Mouse (Mus musculus): ENCODE measurements at regions not wholly inside any gene's neighbourhood (a gene's known extent, or its start where the extent isn't known, plus 50 kb on each side); places are given as distances from the start of the nearest gene placed in this dataset.
A peak's percentile ranks its signal among the peaks of the same experiment; 100 is the strongest.

GRCm38 (mm10) chrX:158920217-158920616 is 289.9 kb upstream of the Rps6ka3 start:
- no peak for DNase-seq

GRCm38 (mm10) chrX:158921424-158921823 is 288.7 kb upstream of the Rps6ka3 start:
- DNase-seq: no peak

GRCm38 (mm10) chrX:158921838-158922450 is 288.2 kb upstream of the Rps6ka3 start:
- DNase-seq: peak in 1 of 2 experiments; percentile 48

GRCm38 (mm10) chrX:158923081-158923561 is 287.0 kb upstream of the Rps6ka3 start:
- DNase-seq: no peak

- no peak for DNase-seq
Observed at GRCm38 (mm10) chrX:158923657-158924489, 286.2 kb upstream of the Rps6ka3 start.

GRCm38 (mm10) chrX:158924490-158925398 is 285.4 kb upstream of the Rps6ka3 start:
- DNase-seq: no peak

GRCm38 (mm10) chrX:158931864-158932263 is 278.2 kb upstream of the Rps6ka3 start:
- no peak for DNase-seq

- DNase-seq: no peak
Observed at GRCm38 (mm10) chrX:158947191-158947590, 262.9 kb upstream of the Rps6ka3 start.

GRCm38 (mm10) chrX:158971726-158972125 is 238.4 kb upstream of the Rps6ka3 start:
- DNase-seq: peak in 1 of 2 experiments; percentile 1

GRCm38 (mm10) chrX:158976648-158977047 is 233.5 kb upstream of the Rps6ka3 start:
- DNase-seq: no peak

- DNase-seq: no peak
Observed at GRCm38 (mm10) chrX:158984721-158985120, 225.4 kb upstream of the Rps6ka3 start.

- DNase-seq: no peak
Observed at GRCm38 (mm10) chrX:158987676-158988075, 222.4 kb upstream of the Rps6ka3 start.

GRCm38 (mm10) chrX:159018955-159019354 is 191.2 kb upstream of the Rps6ka3 start:
- no peak for DNase-seq

GRCm38 (mm10) chrX:159026311-159026710 is 183.8 kb upstream of the Rps6ka3 start:
- DNase-seq: no peak

GRCm38 (mm10) chrX:159031927-159032326 is 178.2 kb upstream of the Rps6ka3 start:
- DNase-seq: no peak

- peak; percentile 44 to 75 for DNase-seq
Observed at GRCm38 (mm10) chrX:159043432-159043831, 166.7 kb upstream of the Rps6ka3 start.

GRCm38 (mm10) chrX:159047876-159048275 is 162.2 kb upstream of the Rps6ka3 start:
- DNase-seq: no peak

GRCm38 (mm10) chrX:159055689-159056461 is 154.2 kb upstream of the Rps6ka3 start:
- no peak for DNase-seq

- no peak for DNase-seq
Observed at GRCm38 (mm10) chrX:159056462-159056805, 153.7 kb upstream of the Rps6ka3 start.

GRCm38 (mm10) chrX:159058931-159059330 is 151.2 kb upstream of the Rps6ka3 start:
- DNase-seq: no peak

GRCm38 (mm10) chrX:159061322-159061721 is 148.8 kb upstream of the Rps6ka3 start:
- no peak for DNase-seq

GRCm38 (mm10) chrX:159066212-159066611 is 143.9 kb upstream of the Rps6ka3 start:
- no peak for DNase-seq

Data from spleen, adult 18-20 months (tissue).